Mouse (Mus musculus) hindbrain, postnatal 0 days (tissue): ENCODE measurements around the gene Endod1. TPM values are rescaled to one million over a fixed set of nuclear protein-coding genes. Genes with fewer than 3 reads are reported as not detected.

Source experiments
- ATAC-seq: fragments of 200-750 bp; cut with Nextera tagmentation; 2 replicates; pipeline ENCODE4 v1.8.0; 2017; ENCODE audit warnings: mild to moderate bottlenecking, moderate TSS enrichment, moderate library complexity
- DNase-seq: peaks from one replicate; pipeline ENCODE4 v3.0.0-alpha.2; 2015; ENCODE audit warnings: low spot score
- H3K27ac ChIP-seq: fragments of 300-500 bp; sonication (generic); 2 replicates; pipeline ENCODE4 v1.5.1; 2014; ENCODE audit warnings: mild to moderate bottlenecking
- H3K27me3 ChIP-seq: fragments of 300-500 bp; sonication (generic); 2 replicates; pipeline ENCODE4 v1.6.1; 2014; ENCODE audit warnings: low read length, mixed read lengths; ENCODE audit not compliant: insufficient read depth
- H3K36me3 ChIP-seq: fragments of 300-500 bp; sonication (generic); 2 replicates; pipeline ENCODE4 v1.6.1; 2014; ENCODE audit warnings: low read length, mixed read lengths; ENCODE audit not compliant: insufficient read depth
- H3K4me1 ChIP-seq: fragments of 300-500 bp; sonication (generic); 2 replicates; pipeline ENCODE4 v1.6.1; 2014; ENCODE audit warnings: antibody characterized with exemption, low read length, mixed read lengths; ENCODE audit not compliant: insufficient read depth
- H3K4me2 ChIP-seq: fragments of 300-500 bp; sonication (generic); 2 replicates; pipeline ENCODE4 v1.6.1; 2014; ENCODE audit warnings: low read depth, mild to moderate bottlenecking, low read length, moderate library complexity, mixed read lengths
- H3K4me3 ChIP-seq: fragments of 300-500 bp; sonication (generic); 2 replicates; pipeline ENCODE4 v1.5.1; 2014; ENCODE audit warnings: low read length
- H3K9ac ChIP-seq: fragments of 300-500 bp; sonication (generic); replicated peaks from 2 replicates; pipeline ENCODE4 v1.6.1; 2014; ENCODE audit warnings: mild to moderate bottlenecking, low read length, moderate library complexity, mixed read lengths
- H3K9me3 ChIP-seq: fragments of 300-500 bp; sonication (generic); 2 replicates; pipeline ENCODE4 v1.6.1; 2016; ENCODE audit warnings: low read length, mixed read lengths
- CTCF ChIP-seq: IDR thresholded peaks from 2 replicates; pipeline ENCODE4 v1.5.1; 2016; ENCODE audit warnings: antibody characterized with exemption, control low read depth, low read depth
- WGBS: fragments of 180-500 bp; shearing (Covaris S2); extraction: QIAGEN DNeasy Blood & Tissue Kit; methylation state at CpG from one replicate; pipeline ENCODE4 v1.1.7; 2014; 5-methylcytosine and 5-hydroxymethylcytosine counted together
- polyA plus RNA-seq: library from polyadenylated mRNA; unstranded; fragments of >200 nt; fragmentation: Nextera tagmentation; extraction: Ambion mirVana; gene quantifications from 2 replicates; pipeline ENCODE4 v1.2.1, GENCODE M21; 2015
- total RNA-seq: library from RNA; depleted of rRNA; stranded (reverse); fragments of >200 nt; gene quantifications from 2 replicates; pipeline ENCODE4 v1.2.3, GENCODE M21; 2014; rRNA removed

The Endod1 gene
- total RNA-seq (85.8 and 94.7 TPM in 2 replicates), polyA plus RNA-seq (40.1 and 41.1 TPM in 2 replicates)

DNA sequence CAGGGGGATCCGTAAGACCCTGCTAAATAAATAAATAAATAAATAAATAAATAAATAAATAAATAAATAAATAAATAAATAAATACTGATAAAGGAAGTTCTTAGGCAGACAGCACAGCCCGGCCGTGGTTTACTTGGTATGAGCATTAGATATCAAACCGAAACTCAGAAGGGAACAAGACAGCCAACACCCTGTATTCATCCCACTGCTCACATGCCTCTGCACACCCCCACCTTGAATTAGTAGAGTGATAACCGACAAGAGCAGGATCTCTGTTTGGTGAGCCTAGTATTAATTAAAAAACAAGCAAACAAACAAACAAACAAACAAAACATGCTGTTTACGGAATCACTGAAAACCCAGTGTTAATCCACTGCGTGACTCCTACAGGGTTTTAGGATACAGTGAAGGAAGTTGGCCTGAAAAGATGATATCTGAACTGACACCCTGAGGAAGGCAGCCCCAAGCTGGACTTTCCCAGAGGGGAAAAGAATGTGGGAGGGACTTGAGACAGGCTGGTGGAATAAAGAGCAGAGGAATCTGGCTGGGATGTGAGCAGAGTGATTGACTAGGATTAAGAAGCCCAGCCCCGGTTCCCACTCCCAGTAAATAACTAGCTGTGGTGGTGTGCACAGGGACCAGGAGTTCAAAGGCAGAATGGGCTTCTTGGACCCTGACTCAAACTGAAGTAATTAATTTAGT is at the start of gene Endod1:
TSS of gene Endod1 (minus strand) at position 155 of the 703 bp plus-strand sequence.
- no peaks in the 10 kb centered on the region for H3K9me3 ChIP-seq
- H3K4me2 ChIP-seq = peak within 1 kb of the TSS; percentile 90
- no peak for TF ChIP-seq CTCF
- H3K9ac ChIP-seq = peak within 1 kb of the TSS; percentile 86
- no peaks in the 10 kb centered on the region for H3K27me3 ChIP-seq
- 2% methylated on average over 8 of the region's 8 CpGs for WGBS
- peak; percentile 48 for DNase-seq
- H3K4me1 ChIP-seq = peaks cover 11% of the 10 kb centered on the region
- peak; percentile 56 for ATAC-seq
- H3K36me3 ChIP-seq = no peaks in the 10 kb centered on the region
- peak within 1 kb of the TSS; percentile 72 for H3K4me3 ChIP-seq
- H3K27ac ChIP-seq = peak within 1 kb of the TSS; percentile 90

GRCm38 (mm10) chr9:14409153-14409552 is 27.8 kb upstream of the Endod1 start:
- TF ChIP-seq CTCF = no peak
- no peak overlapping the region for H3K27ac ChIP-seq
- H3K36me3 ChIP-seq = no peaks in the 10 kb centered on the region
- H3K9me3 ChIP-seq = no peaks in the 10 kb centered on the region
- no peak for ATAC-seq
- no peaks in the 10 kb centered on the region for H3K27me3 ChIP-seq
- H3K4me2 ChIP-seq = no peak overlapping the region
- DNase-seq = no peak
- no peak overlapping the region for H3K4me3 ChIP-seq
- H3K4me1 ChIP-seq = no peaks in the 10 kb centered on the region
- H3K9ac ChIP-seq = no peak overlapping the region
- WGBS = 93% methylated on average over 5 of the region's 5 CpGs

- no peaks in the 10 kb centered on the region for H3K9me3 ChIP-seq
- 73% methylated on average over 4 of the region's 4 CpGs for WGBS
- H3K36me3 ChIP-seq = no peaks in the 10 kb centered on the region
- H3K4me2 ChIP-seq = no peak overlapping the region
- H3K27ac ChIP-seq = no peak overlapping the region
- DNase-seq = no peak
- H3K9ac ChIP-seq = no peak overlapping the region
- no peak for TF ChIP-seq CTCF
- no peaks in the 10 kb centered on the region for H3K27me3 ChIP-seq
- no peak for ATAC-seq
- H3K4me1 ChIP-seq = no peaks in the 10 kb centered on the region
- no peak overlapping the region for H3K4me3 ChIP-seq
Observed at GRCm38 (mm10) chr9:14408044-14408443, 26.7 kb upstream of the Endod1 start.

- no peak for DNase-seq
- WGBS = 81% methylated on average over 1 of the region's 1 CpGs
- TF ChIP-seq CTCF = no peak
- no peaks in the 10 kb centered on the region for H3K27me3 ChIP-seq
- no peak overlapping the region for H3K27ac ChIP-seq
- ATAC-seq = no peak
- no peaks in the 10 kb centered on the region for H3K36me3 ChIP-seq
- no peak overlapping the region for H3K4me2 ChIP-seq
- H3K4me1 ChIP-seq = no peaks in the 10 kb centered on the region
- no peak overlapping the region for H3K9ac ChIP-seq
- no peak overlapping the region for H3K4me3 ChIP-seq
- H3K9me3 ChIP-seq = no peaks in the 10 kb centered on the region
Observed at GRCm38 (mm10) chr9:14406056-14406455, 24.7 kb upstream of the Endod1 start.

- no peak overlapping the region for H3K4me3 ChIP-seq
- ATAC-seq = no peak
- H3K36me3 ChIP-seq = no peaks in the 10 kb centered on the region
- H3K4me1 ChIP-seq = no peaks in the 10 kb centered on the region
- no peaks in the 10 kb centered on the region for H3K9me3 ChIP-seq
- DNase-seq = no peak
- no peak overlapping the region for H3K4me2 ChIP-seq
- H3K27ac ChIP-seq = no peak overlapping the region
- no peak for TF ChIP-seq CTCF
- WGBS = 92% methylated on average over 1 of the region's 1 CpGs
- no peak overlapping the region for H3K9ac ChIP-seq
- no peaks in the 10 kb centered on the region for H3K27me3 ChIP-seq
Observed at GRCm38 (mm10) chr9:14402099-14402498, 20.8 kb upstream of the Endod1 start.

GRCm38 (mm10) chr9:14400392-14400791 is 19.1 kb upstream of the Endod1 start:
- DNase-seq (no peak), ATAC-seq (no peak)
- no peak for TF ChIP-seq CTCF
- no peaks in the 10 kb centered on the region for H3K36me3 ChIP-seq
- no peak overlapping the region for H3K9ac ChIP-seq
- no peaks in the 10 kb centered on the region for H3K4me1 ChIP-seq
- no peak overlapping the region for H3K4me3 ChIP-seq
- no peak overlapping the region for H3K4me2 ChIP-seq
- H3K27me3 ChIP-seq = no peaks in the 10 kb centered on the region
- WGBS = 89% methylated on average over 5 of the region's 5 CpGs
- H3K27ac ChIP-seq = no peak overlapping the region
- no peaks in the 10 kb centered on the region for H3K9me3 ChIP-seq

DNA sequence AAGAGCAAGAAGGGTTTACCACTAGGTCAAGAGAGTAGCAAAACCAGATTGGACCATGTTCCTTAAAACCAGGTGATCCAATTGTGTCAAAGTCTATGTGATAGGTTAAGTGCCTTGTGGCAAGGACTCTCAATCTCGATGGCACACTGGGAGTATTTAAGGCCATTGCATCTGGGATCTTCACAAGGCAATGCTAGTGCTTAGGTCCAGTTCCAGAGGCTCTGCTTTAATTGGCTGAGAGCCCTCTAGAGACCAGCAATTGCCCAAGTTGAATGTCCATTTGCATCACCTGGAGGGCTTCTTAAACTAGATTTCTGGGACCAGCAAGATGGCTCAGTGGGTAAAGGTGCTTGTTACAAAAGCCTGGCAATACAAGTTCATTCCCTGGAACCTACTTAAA is 17.6 kb upstream of the Endod1 start:
- H3K9ac ChIP-seq = no peak overlapping the region
- TF ChIP-seq CTCF = no peak
- no peak overlapping the region for H3K27ac ChIP-seq
- WGBS = 88% methylated on average over 1 of the region's 1 CpGs
- no peak overlapping the region for H3K4me3 ChIP-seq
- no peak overlapping the region for H3K4me2 ChIP-seq
- DNase-seq (no peak), ATAC-seq (no peak)
- no peaks in the 10 kb centered on the region for H3K4me1 ChIP-seq
- no peaks in the 10 kb centered on the region for H3K9me3 ChIP-seq
- H3K27me3 ChIP-seq = no peaks in the 10 kb centered on the region
- H3K36me3 ChIP-seq = no peaks in the 10 kb centered on the region
